Mouse (Mus musculus) G1E (cell line): Measurements from ENCODE around the gene Mmrn1.

Experiments used
- CTCF ChIP-seq: IDR thresholded peaks from 2 replicates; pipeline ENCODE4 v1.5.1; 2012; ENCODE audit warnings: low read depth, low read length, inconsistent platforms, mixed read lengths
- GATA1 ChIP-seq: IDR thresholded peaks from 2 replicates; pipeline ENCODE4 v1.6.1; 2012; ENCODE audit warnings: borderline replicate concordance, low read length, inconsistent platforms, mixed read lengths
- GATA2 ChIP-seq: IDR thresholded peaks from 2 replicates; pipeline ENCODE4 v1.6.1; 2012; ENCODE audit warnings: low read depth, low read length, inconsistent platforms, borderline replicate concordance
- POLR2AphosphoS5 ChIP-seq: IDR thresholded peaks from 2 replicates; pipeline ENCODE4 v1.6.1; 2012; ENCODE audit warnings: low read depth, low read length, inconsistent platforms; ENCODE audit not compliant: insufficient replicate concordance
- TAL1 ChIP-seq: conservative IDR thresholded peaks from 2 replicates; pipeline ENCODE4 v1.6.1; 2012; ENCODE audit warnings: low read depth, low read length, inconsistent platforms, mixed read lengths

DNA sequence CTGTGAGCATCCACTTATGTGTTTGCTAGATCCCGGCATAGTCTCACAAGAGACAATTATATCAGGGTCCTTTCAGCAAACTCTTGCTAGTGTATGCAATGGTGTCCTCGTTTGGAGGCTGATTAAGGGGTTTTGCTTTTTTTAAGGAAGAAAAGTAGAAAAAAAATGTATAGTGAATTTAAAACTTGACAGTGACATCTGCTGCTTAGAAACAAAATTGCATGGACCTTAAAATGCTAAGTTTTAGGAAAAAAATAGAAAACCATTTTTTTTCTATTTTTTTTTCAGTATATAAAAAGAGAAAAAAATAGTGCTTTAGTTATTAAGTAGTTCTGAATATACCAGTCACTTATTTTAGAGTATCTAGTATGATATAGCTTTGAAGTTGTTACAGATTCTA, 43.2 kb upstream of the Mmrn1 start:
- TF ChIP-seq CTCF (no peak), GATA1 (no peak), TAL1 (no peak), POLR2AphosphoS5 (no peak), GATA2 (no peak)
